8 mouse cellular contexts compared by ENCODE assay signal in genomic region chr15:28026167-28026481, GRCm38 (mm10). TPM values are rescaled to one million over a fixed set of nuclear protein-coding genes. Genes with fewer than 3 reads are reported as not detected.
DNase-seq lines count a peak whose midpoint lies in the region; ATAC-seq and TF ChIP-seq lines count a peak whose summit lies in the region.

No protein-coding gene starts in this region.

- H3K4me1 ChIP-seq in lung, embryonic 14.5 days (ENCODE audit: insufficient read depth): peaks cover 26% of the 10 kb centered on the region; the same call in 1 of the 2 replicates
- peaks cover 7% of the 10 kb centered on the region for H3K4me1 ChIP-seq in embryonic fibroblast, embryonic 13.5 days (ENCODE audit: control insufficient read depth, insufficient read depth, low read length)
- peaks cover 7% of the 10 kb centered on the region for H3K4me1 ChIP-seq in intestine, postnatal 0 days (replicated peaks; ENCODE audit: control insufficient read depth, insufficient read depth, low read length)
- H3K4me1 ChIP-seq in neural tube, embryonic 14.5 days (ENCODE audit: control insufficient read depth, insufficient read depth, low read length): peaks cover 31% of the 10 kb centered on the region

- no peak; the same call in 1 of the 2 replicates for TF ChIP-seq POLR2A in embryonic fibroblast, embryonic 13.5 days (IDR thresholded peaks at IDR 0.05; ENCODE audit: low read depth, low read length)

- H3K9me3 ChIP-seq in lung, embryonic 14.5 days (ENCODE audit: low read depth, low read length): no peaks in the 10 kb centered on the region
- H3K9me3 ChIP-seq in intestine, postnatal 0 days (ENCODE audit: control insufficient read depth): no peaks in the 10 kb centered on the region
- no peaks in the 10 kb centered on the region for H3K9me3 ChIP-seq in neural tube, embryonic 14.5 days (ENCODE audit: control insufficient read depth, low read length)

- peak overlapping the region; percentile 44 for H3K9ac ChIP-seq in lung, embryonic 14.5 days
- 0 out of 2 replicates have a peak overlapping the region, but pooled peaks have one; percentile 31 for H3K9ac ChIP-seq in intestine, postnatal 0 days (ENCODE audit: low read depth, low read length)
- peak overlapping the region; percentile 99 for H3K9ac ChIP-seq in neural tube, embryonic 14.5 days (replicated peaks; ENCODE audit: low read depth, low read length)

- no peak for DNase-seq in lung, embryonic 14.5 days
- no peak for DNase-seq in lung, adult 18-20 months
- DNase-seq in layer of hippocampus, adult 18-20 months (ENCODE audit: low spot score in 2 of 2): no peak
- DNase-seq in layer of hippocampus, postnatal 10 days (ENCODE audit: low spot score in 2 of 2): no peak

- WGBS in lung, embryonic 14.5 days: under 1% methylated on average over 18 of the region's 18 CpGs
- WGBS in intestine, postnatal 0 days: 2% methylated on average over 18 of the region's 18 CpGs
- WGBS in neural tube, embryonic 14.5 days: 0% methylated on average over 18 of the region's 18 CpGs

- peak overlapping the region; percentile 91 for H3K4me3 ChIP-seq in lung, embryonic 14.5 days (ENCODE audit: low read depth, low read length)
- peak overlapping the region; percentile 8 for H3K4me3 ChIP-seq in embryonic fibroblast, embryonic 13.5 days (ENCODE audit: insufficient read depth, low read length)
- peak overlapping the region; percentile 87 for H3K4me3 ChIP-seq in intestine, postnatal 0 days (ENCODE audit: low read depth, low read length)
- H3K4me3 ChIP-seq in neural tube, embryonic 14.5 days (ENCODE audit: low read depth, low read length): peak overlapping the region; percentile 96

- no peak for ATAC-seq in lung, embryonic 14.5 days (ENCODE audit: insufficient read depth)
- ATAC-seq in intestine, postnatal 0 days: no peak
- no peak for ATAC-seq in neural tube, embryonic 14.5 days (ENCODE audit: low read depth)
- ATAC-seq in megakaryocyte progenitor cell, adult 5-6 weeks (replicated peaks; ENCODE audit: poor library complexity): no peak

- peak overlapping the region; percentile 42; the same call in 1 of the 2 replicates for H3K27ac ChIP-seq in lung, embryonic 14.5 days (ENCODE audit: low read depth)
- H3K27ac ChIP-seq in embryonic fibroblast, embryonic 13.5 days (ENCODE audit: insufficient read depth, low read length): no peak overlapping the region
- peak overlapping the region; percentile 96; the same call in 1 of the 2 replicates for H3K27ac ChIP-seq in intestine, postnatal 0 days (ENCODE audit: low read depth, low read length)
- peak overlapping the region; percentile 99 for H3K27ac ChIP-seq in neural tube, embryonic 14.5 days (ENCODE audit: low read depth, low read length)

- H3K36me3 ChIP-seq in lung, embryonic 14.5 days (ENCODE audit: insufficient read depth): no peaks in the 10 kb centered on the region
- no peaks in the 10 kb centered on the region for H3K36me3 ChIP-seq in intestine, postnatal 0 days (ENCODE audit: control insufficient read depth, insufficient read depth)
- H3K36me3 ChIP-seq in neural tube, embryonic 14.5 days (ENCODE audit: control insufficient read depth, insufficient read depth, low read length): no peaks in the 10 kb centered on the region

- H3K27me3 ChIP-seq in lung, embryonic 14.5 days (ENCODE audit: insufficient read depth, low read length): no peaks in the 10 kb centered on the region
- H3K27me3 ChIP-seq in intestine, postnatal 0 days (replicated peaks; ENCODE audit: control insufficient read depth, insufficient read depth, low read length): no peaks in the 10 kb centered on the region
- H3K27me3 ChIP-seq in neural tube, embryonic 14.5 days (ENCODE audit: control insufficient read depth, insufficient read depth, low read length): no peaks in the 10 kb centered on the region

- TF ChIP-seq CTCF in lung, embryonic 14.5 days (IDR thresholded peaks at IDR 0.05; ENCODE audit: low read depth): peak; percentile 90
- peak; percentile 95 for TF ChIP-seq CTCF in embryonic fibroblast, embryonic 13.5 days (IDR thresholded peaks at IDR 0.05; ENCODE audit: borderline replicate concordance, insufficient read depth, low read length)
- peak; percentile 96 for TF ChIP-seq CTCF in intestine, postnatal 0 days (IDR thresholded peaks at IDR 0.05; ENCODE audit: low read depth)

- H3K4me2 ChIP-seq in lung, embryonic 14.5 days: peak overlapping the region; percentile 95
- H3K4me2 ChIP-seq in intestine, postnatal 0 days (replicated peaks; ENCODE audit: low read depth): peak overlapping the region; percentile 97
- peak overlapping the region; percentile 76 for H3K4me2 ChIP-seq in neural tube, embryonic 14.5 days (ENCODE audit: low read depth, low read length)

RNA-seq across cellular contexts. Expression of gene Trio, which starts 0.5 kb away (rescaled TPM):
- polyA plus RNA-seq in lung, embryonic 14.5 days (2014; fragmentation: Nextera tagmentation; extraction: Ambion mirVana): 28.9 and 32.0 TPM in 2 replicates
- 154 and 161 TPM in 2 replicates for polyA plus RNA-seq in embryonic fibroblast, embryonic 13.5 days (2011; ENCODE audit: insufficient read length, low read depth, missing spikeins)
- polyA plus RNA-seq in intestine, postnatal 0 days (2015; fragmentation: Nextera tagmentation; extraction: Ambion mirVana): 10.0 and 11.8 TPM in 2 replicates
- polyA plus RNA-seq in neural tube, embryonic 14.5 days (2014; fragmentation: Nextera tagmentation; extraction: Ambion mirVana): 65.1 and 73.4 TPM in 2 replicates
- 18.1 and 19.4 TPM in 2 replicates for total RNA-seq in megakaryocyte progenitor cell, adult 5-6 weeks (2015)
- 17.7 and 20.2 TPM in 2 replicates for total RNA-seq in megakaryocyte progenitor cell, adult 5-6 weeks (2017)
- 100 to 1,000 TPM; 283 to 296 TPM for total RNA-seq in layer of hippocampus, adult 18-20 months (2021)
- total RNA-seq in layer of hippocampus, postnatal 10 days (2021): 100 to 1,000 TPM; 206 to 216 TPM

Comparison
In these comparisons a context has a peak if more than half of its experiments do, and no peak if none do; other contexts are left out.
1. H3K4me3 ChIP-seq: peak in every context shown above with its lines; median percentile 96 in neural tube, embryonic 14.5 days; 91 in lung, embryonic 14.5 days; 87 in intestine, postnatal 0 days; 8 in embryonic fibroblast, embryonic 13.5 days.
2. H3K9ac ChIP-seq: peak in every context shown above with its lines; median percentile 99 in neural tube, embryonic 14.5 days; 44 in lung, embryonic 14.5 days; 31 in intestine, postnatal 0 days.